Mouse (Mus musculus) layer of hippocampus, adult 9-11 months (tissue): ENCODE measurements around the gene Prg2.

Experiments used
- DNase-seq: peaks from one replicate; pipeline ENCODE4 v3.0.0; 2022

Prg2 gene

GRCm38 (mm10) chr2:85033121-85033520 lies 52.9 kb downstream of the Prg2 start:
- no peak for DNase-seq
